Mouse (Mus musculus) spleen, adult 2 months (tissue): ENCODE measurements at regions not wholly inside any gene's neighbourhood (a gene's known extent, or its start where the extent isn't known, plus 50 kb on each side); places are given as distances from the start of the nearest gene placed in this dataset.

Source experiments
- CTCF ChIP-seq: fragments of 200-500 bp; IDR thresholded peaks from 2 replicates; pipeline ENCODE4 v1.5.1; 2011; ENCODE audit warnings: mild to moderate bottlenecking, inconsistent platforms; ENCODE audit not compliant: insufficient read depth, insufficient read length, insufficient replicate concordance; ENCODE audit errors: extremely low read depth
- POLR2A ChIP-seq: fragments of 200-500 bp; IDR thresholded peaks from 2 replicates; pipeline ENCODE4 v1.6.1; 2011; ENCODE audit warnings: low read depth, low read length, inconsistent platforms

DNA sequence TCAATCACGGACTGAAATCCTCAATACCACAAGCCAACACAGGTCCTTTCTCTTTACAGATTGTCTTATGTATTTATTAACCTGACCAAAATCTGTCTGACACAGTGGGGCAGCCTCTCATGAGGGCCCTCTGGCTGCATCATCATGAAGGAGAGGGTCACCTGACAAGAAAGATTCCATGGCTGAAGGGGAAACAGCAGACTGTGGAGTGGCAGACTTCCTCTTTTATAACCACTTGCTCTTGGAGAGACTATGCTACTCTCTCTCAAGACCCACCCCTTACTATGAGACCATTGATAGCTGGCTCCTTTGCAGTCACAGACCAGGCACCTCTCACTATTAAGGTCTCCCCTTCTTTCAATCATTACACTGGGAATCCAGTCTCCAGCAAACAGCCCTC lies 133.1 kb downstream of the Rap2a start:
- no peak for TF ChIP-seq CTCF
- TF ChIP-seq POLR2A: no peak
